Mouse (Mus musculus): Measurements from ENCODE around the gene Ubap1l.
"Not testable (repeated sequence)": the region's sequence is repeated elsewhere in the genome, so short reads cannot be mapped to it uniquely, and the experiment has no call there.

Ubap1l gene

DNA sequence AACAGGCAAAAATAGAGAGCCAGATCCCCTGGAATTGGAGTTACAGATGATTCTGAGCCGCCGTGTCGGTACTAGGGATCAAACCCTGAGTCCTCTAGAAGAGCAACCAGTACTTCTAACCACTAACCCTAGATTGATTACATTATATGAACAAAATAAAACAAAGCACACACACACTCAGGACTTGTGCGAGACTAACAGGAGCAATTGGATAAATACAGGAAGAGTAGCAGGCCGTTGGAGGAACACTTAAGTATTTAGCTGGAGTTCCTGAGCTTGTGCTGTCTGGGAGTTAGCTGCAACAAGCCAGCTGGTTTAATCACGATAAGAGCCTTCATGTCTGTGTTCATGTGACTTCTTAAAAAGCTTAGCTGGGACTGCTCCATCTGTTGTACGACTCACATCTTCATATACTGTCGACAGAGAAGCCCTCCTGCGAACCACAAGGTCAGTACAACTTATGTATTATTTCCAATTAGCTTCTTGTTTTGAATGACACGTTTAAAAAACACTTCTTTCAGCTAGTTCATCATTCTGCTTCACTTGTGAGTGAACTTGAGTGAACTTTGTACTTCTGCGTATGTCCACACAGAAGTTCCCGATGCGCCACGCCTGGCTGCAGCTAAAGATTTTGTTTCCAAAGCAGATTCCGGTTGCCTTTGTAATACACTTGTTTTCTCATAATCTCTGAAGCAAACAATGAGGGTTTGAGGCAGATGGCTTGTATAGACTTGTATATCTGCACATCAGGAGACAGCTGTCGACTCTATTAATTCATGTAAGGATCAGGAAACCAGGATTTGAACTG is at the start of gene Ubap1l:
Gene Ubap1l, plus strand, starts transcription at position 401 of the 808 bp plus-strand sequence.
- no peak for DNase-seq (ENCODE audit: low spot score in 2 of 2)

DNA sequence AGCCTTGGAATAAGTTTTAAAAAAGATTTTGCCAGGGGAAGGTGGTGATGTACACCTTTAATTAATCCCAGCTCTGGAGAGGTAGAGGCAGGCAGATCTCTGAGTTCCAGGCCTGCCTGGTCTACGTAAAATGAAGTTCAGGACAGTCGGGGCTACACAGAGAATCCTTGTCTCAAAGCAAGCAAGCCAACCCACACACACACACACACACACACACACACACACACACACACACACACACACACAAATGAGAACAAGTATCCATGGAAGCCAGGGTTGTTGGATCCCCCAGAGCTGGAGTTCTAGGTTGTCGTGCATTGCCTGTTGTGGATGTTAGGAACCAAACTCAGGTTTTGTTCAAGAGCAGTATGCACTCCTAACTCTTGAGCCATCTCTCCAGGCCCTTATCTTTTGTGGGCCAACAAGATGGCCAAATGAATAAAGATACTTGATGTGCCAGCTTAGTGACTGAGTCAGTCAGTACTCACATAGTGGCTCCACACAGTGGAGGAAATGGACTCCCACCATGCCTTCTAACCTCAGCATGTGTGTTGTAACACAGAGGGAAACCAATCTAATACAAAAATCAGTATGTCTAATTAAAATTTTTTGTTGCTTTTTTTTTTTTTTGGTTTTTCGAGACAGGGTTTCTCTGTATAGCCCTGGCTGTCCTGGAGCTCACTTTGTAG is 48.0 kb upstream of the Ubap1l start:
- no peak for DNase-seq (ENCODE audit: low spot score in 2 of 2)

DNA sequence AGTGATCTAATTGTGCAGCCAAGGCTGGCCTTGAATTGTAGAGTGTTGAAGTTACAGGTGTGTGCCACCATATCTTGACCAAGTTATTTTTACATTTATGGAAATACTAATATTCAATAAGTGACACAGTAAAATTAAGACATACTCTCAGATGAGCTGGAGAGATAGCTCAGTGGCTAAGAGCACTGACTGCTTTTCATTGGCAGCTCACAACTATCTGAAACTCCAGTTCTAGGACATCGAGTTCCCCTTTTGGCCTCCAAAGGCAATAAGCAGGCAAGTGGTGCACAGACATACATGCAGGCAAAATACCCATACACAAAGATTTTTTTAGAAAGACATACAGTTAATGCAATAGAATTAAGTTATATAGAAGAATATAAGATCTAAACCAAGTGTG is 47.0 kb upstream of the Ubap1l start:
- no peak for DNase-seq (ENCODE audit: low spot score in 2 of 2)

DNA sequence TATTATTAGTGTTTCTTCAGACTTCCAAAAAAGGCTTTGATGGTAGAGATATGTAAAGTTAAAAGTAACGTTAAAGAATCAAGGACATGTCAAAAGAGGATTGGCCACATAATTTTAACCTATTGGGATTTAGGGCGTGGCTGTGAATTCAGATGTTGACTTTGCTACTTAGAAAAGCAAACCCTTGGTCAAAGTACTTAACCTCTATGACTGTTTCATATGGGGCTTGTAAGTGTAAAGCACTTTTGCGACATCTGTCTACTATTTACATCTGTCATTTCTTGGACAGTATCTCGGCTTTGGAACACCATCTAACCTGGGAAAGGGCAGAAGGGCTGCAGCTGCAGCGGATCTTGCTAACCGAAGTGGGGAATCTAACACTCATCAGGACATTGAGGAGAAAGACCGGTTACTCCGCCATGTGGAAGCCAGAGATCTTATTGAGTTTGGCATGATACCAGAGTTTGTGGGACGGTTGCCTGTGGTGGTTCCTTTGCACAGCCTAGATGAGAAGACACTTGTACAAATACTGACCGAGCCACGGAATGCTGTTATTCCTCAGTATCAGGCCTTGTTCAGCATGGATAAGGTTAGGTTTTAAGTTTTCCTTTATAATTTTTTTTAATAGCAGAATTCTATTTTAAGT is 38.5 kb upstream of the Ubap1l start:
- no peak for DNase-seq (ENCODE audit: low spot score in 2 of 2)

GRCm38 (mm10) chr9:65325971-65326370 is 34.9 kb upstream of the Ubap1l start:
- DNase-seq (ENCODE audit: low spot score in 2 of 2), result no peak

GRCm38 (mm10) chr9:65327371-65327770 is 33.5 kb upstream of the Ubap1l start:
- no peak for DNase-seq (ENCODE audit: low spot score in 2 of 2)

DNA sequence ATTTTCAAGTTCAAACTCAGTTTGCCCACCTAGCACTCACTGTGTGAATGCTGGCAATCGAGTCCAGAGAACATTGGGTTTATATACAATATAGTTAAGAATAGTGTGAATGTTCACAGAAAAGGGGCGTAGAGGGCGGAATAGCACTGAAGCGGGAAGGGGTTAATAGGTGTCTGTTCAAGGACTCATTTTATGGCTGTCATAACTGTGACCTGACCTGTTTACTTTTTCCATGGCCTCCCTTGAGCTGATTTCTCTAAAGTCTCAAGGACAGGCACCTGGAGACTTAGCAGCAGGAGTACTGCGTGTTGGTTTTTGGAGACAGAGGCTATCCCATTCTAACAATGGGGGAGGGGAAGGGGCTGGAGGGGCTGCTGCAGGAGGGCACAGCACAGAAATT is 26.9 kb upstream of the Ubap1l start:
- DNase-seq (ENCODE audit: low spot score in 2 of 2), result no peak

DNA sequence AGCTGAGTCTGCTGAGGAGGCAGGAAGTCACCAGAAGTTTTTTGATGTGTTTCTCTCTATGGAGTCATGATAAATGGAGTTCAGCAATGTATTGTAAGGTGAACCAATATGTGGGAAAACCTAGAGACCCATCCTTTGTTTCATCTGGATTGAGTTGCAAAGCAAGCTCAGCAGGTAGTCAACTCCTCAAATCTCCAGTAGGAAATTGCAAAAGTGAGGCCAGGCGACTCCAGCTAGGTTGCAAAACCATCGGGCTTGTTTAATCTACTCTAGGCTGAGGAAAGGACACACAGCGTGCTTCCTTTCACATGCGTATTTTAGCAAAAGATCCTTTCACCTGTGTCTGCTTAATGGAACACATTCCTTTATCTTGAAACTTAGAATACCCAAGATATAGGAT is 21.7 kb upstream of the Ubap1l start:
- no peak for DNase-seq (ENCODE audit: low spot score in 2 of 2)

GRCm38 (mm10) chr9:65340414-65340813 is 20.4 kb upstream of the Ubap1l start:
- DNase-seq (ENCODE audit: low spot score in 2 of 2), result no peak

GRCm38 (mm10) chr9:65345439-65345838 is 15.4 kb upstream of the Ubap1l start:
- not testable (repeated sequence) for DNase-seq (ENCODE audit: low spot score in 2 of 2)

GRCm38 (mm10) chr9:65345854-65346475 is 14.9 kb upstream of the Ubap1l start, which contains the start of gene Pdcd7:
TSS of gene Pdcd7 (plus strand) at chr9:65346104.
- peak; percentile 95 for DNase-seq (ENCODE audit: low spot score in 2 of 2)

DNA sequence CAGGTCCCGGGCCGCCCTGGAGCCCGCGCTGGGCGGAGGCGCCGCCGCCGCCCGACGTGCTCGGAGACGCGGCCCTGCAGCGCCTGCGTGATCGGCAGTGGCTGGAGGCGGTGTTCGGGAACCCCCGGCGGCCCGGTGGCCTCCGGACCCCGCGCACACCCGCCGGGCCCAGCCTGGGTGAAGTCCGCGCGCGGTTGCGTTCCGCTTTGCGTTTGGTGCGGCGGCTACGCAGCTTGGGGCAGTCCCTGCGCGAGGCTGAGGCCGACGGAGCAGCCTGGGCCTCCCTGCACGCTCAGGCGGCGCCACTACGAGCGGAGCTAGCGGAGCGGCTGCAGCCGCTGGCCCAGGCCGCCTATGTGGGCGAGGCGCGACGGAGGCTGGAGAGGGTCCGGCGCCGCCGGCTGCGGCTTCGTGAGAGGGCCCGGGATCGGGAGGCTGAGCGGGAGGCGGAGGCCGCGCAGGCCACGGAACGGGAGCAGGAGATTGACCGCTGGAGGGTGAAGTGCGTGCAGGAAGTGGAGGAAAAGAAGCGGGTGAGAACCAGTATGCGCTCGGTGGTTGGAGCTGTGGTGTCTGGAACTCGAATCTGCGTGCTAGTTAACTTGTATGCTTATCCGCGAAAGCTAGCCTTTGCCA is 14.2 kb upstream of the Ubap1l start:
- DNase-seq (ENCODE audit: low spot score in 2 of 2), result peak in 1 of 2 experiments; percentile 30

DNA sequence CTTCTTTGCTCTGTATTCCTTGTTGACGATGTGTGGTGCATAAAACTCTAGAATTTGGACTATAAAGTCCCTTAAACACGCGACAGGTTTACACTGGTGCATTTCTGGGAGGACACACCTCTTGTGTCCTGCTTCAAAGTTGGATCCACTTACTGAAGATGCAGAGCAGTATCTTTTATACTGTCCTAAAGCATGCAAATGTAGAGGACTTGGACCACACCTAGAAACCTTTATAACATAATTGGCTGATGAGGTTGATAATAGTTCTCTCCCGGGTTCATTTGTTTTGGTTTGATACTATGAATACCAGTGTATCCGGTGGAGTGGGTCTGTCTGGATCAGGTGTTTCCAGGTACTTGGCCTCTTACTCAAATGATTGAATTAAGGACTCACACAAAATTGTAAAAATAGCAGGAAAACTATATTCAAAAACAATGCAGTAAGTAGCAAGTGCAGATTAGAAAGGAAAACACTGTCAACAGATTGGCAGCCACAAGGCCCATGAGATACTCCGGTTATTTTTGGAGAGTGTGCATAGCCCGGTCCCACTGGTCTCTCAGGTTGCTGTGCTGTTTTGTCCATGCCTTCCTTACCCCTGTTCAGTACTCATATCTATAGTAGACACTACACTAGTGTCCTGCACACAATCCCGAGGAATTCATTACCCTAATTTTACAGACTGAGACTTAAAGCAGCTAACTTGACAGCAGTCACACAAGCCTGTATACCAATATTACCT is 13.6 kb upstream of the Ubap1l start:
- no peak for DNase-seq (ENCODE audit: low spot score in 2 of 2)

DNA sequence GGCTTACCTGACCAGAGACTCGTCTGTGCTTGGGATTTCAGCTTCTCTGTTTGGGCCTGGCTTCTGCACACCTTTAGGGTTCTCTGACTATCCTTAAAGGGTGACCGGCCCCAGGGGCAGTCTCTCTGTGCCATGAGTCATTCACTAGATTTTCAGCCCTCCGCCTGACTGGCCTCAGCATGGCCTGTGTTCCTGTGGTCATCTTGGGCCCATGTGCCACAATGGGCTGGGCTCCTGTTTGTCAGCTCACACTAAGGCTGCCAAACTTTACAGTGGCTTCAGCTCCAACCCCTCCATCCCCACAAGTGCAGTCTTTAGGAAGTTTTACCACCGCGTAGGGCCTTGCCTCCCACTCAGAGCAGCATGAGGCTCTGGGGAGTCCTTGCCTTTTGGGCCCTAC is 7.6 kb upstream of the Ubap1l start:
- no peak for DNase-seq (ENCODE audit: low spot score in 2 of 2)

- no peak for DNase-seq (ENCODE audit: low spot score in 2 of 2)
These were observed 4.3 kb upstream of the Ubap1l start for GRCm38 (mm10) chr9:65356561-65356960.

DNA sequence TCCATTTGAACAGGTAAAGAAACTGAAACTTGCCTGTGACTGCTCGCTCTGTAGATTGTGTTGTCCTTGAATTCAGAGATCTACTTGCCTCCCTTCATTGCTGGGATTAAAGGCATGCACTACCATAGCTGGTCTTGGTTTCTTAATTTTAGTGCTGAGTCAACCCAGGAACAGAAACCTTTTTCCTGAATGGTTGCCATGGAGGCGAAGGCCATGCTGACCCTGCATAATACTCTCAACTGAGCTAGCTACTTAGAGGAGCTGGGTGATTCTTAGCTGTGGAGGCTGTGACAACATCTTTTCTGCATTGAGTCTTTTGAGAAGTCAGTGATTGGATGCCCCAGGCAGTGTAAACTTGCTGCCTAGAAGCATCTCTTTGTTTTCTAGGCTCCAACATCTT is 3.9 kb upstream of the Ubap1l start:
- DNase-seq (ENCODE audit: low spot score in 2 of 2), result no peak

- no peak for DNase-seq (ENCODE audit: low spot score in 2 of 2)
These were observed 1.8 kb upstream of the Ubap1l start for GRCm38 (mm10) chr9:65358956-65359480.

DNA sequence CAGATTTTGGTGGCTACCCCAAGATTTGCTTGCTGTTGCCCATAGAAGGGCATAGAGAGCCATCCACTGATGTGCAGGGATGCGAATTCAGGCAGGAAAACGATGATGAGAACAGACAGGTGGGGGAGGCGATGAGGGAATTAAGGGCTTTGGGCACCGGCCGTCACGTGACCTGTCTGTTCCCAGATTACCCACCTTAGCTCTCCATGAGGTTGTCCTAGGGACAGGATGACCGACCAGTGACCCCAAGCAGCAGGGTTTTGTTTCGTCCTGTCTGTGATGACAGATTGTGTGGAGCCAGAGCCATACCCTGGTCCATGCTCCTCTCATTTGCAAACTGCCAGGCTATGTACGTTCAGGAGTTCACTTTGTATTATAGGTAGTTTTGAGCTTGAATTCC is 2.8 kb downstream of the Ubap1l start:
- DNase-seq (ENCODE audit: low spot score in 2 of 2), result no peak

GRCm38 (mm10) chr9:65365721-65366120 is 4.9 kb downstream of the Ubap1l start:
- no peak for DNase-seq (ENCODE audit: low spot score in 2 of 2)

DNA sequence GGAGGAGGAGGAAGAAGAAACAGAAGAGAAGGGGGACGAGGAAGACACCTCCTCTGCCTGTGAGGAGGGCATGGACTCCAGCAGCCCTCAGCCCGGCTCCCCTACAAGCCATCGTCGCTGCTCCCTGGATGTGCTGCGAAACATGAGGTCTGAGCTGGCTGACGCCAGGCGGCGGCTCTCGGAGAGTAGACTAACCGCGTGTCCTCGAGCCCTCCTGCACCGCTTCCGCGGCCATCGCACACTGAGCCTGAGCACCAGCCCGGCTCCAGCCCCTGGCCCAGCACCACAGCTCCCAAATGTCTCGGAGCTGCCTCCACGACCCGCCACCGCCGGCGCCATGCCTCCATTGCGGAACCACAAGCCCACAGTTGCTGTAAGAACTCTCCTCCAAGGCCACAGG is 10.9 kb downstream of the Ubap1l start:
- DNase-seq (ENCODE audit: low spot score in 2 of 2), result no peak

DNA sequence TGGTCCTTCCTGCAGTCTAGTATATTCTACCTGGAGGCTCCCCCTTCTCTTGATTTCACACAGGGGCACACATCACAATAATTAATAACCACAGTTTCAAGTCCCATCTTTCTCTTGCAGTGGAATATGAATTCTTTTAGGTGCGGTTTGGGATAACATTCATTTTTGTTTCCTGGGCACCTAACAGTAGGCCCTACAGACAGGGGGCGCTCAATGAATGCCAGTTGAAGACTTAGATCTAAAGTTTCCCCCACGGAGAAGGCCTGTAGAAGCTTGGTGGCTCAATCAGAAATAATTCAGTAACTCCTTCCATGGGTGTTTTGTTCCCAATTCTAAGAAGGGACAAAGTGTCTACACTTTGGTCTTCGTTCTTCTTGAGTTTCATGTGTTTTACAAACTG is 11.6 kb downstream of the Ubap1l start:
- no peak for DNase-seq (ENCODE audit: low spot score in 2 of 2)

All from urinary bladder, postnatal 36 days (tissue).